In the genomic region with DNA sequence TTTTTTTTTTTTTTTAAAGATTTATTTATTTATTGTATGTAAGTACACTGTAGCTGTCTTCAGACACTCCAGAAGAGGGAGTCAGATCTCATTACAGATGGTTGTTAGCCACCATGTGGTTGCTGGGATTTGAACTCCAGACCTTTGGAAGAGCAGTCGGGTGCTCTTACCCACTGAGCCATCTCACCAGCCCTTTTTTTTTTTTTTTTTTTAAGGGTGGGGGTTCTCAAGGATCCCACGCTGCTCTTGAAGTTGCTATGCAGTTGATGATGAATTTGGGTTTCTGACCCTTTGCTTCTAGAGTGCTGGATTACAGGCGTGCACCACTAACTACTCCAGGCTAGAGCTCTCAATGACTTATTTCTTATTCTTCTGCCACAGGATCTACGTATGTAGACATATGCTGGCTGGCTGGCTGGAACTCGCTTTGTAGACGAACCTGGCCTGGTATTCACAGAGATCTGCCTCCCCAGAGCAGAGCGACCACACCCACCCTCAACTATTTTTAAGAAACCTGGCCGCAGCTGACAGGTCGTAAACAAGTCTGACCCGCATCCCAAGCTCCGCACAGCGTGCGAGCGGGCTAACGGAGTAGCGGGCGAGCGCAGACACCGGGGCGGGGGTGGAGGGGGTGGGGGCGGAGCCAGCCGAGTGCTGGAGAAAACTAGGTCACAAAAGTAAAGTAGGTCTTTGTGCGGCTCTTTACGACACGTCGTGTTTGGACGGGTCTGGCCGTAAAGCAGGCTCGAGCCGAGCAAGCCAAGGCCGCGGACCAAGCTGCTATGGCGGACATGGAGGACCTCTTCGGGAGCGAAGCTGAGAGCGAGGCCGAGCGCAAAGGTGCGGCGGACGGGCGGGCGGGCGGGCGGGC, we compare ENCODE assay signal across 8 mouse cellular contexts. TPM values are rescaled to one million over a fixed set of nuclear protein-coding genes. Genes with fewer than 3 reads are reported as not detected.
A peak's percentile ranks its signal among the peaks of the same experiment; 100 is the strongest.
DNase-seq lines count a peak whose midpoint lies in the region; ATAC-seq lines count a peak whose summit lies in the region.

Gene Leo1 (plus strand): TSS at position 729 of the 871 bp plus-strand sequence.

- H3K27me3 ChIP-seq in embryonic facial prominence, embryonic 14.5 days (replicated peaks; ENCODE audit: control insufficient read depth, insufficient read depth, low read length) = no peaks in the 10 kb centered on the region
- H3K27me3 ChIP-seq in kidney, embryonic 14.5 days (ENCODE audit: control insufficient read depth, insufficient read depth, low read length) = no peaks in the 10 kb centered on the region
- no peaks in the 10 kb centered on the region for H3K27me3 ChIP-seq in limb, embryonic 15.5 days

- no peaks in the 10 kb centered on the region for H3K9me3 ChIP-seq in embryonic facial prominence, embryonic 14.5 days (ENCODE audit: control insufficient read depth, low read length)
- H3K9me3 ChIP-seq in kidney, embryonic 14.5 days (ENCODE audit: control insufficient read depth, low read length) = no peaks in the 10 kb centered on the region
- H3K9me3 ChIP-seq in limb, embryonic 15.5 days = no peaks in the 10 kb centered on the region

- peak within 1 kb of the TSS; percentile 64 for H3K4me2 ChIP-seq in embryonic facial prominence, embryonic 14.5 days (ENCODE audit: low read depth, low read length)
- H3K4me2 ChIP-seq in kidney, embryonic 14.5 days (replicated peaks; ENCODE audit: low read depth, low read length) = peak within 1 kb of the TSS; percentile 60
- peak within 1 kb of the TSS; percentile 70 for H3K4me2 ChIP-seq in limb, embryonic 15.5 days

- peak within 1 kb of the TSS; percentile 94 for H3K9ac ChIP-seq in embryonic facial prominence, embryonic 14.5 days (ENCODE audit: low read depth, low read length)
- peak within 1 kb of the TSS; percentile 85 for H3K9ac ChIP-seq in kidney, embryonic 14.5 days (ENCODE audit: low read depth, low read length)
- peak within 1 kb of the TSS; percentile 57 for H3K9ac ChIP-seq in limb, embryonic 15.5 days

- H3K4me3 ChIP-seq in embryonic facial prominence, embryonic 14.5 days (ENCODE audit: low read depth, low read length) = peak within 1 kb of the TSS; percentile 70
- H3K4me3 ChIP-seq in kidney, embryonic 14.5 days (ENCODE audit: low read length) = peak within 1 kb of the TSS; percentile 85
- peak within 1 kb of the TSS; percentile 77 for H3K4me3 ChIP-seq in limb, embryonic 15.5 days

- H3K27ac ChIP-seq in embryonic facial prominence, embryonic 14.5 days (replicated peaks; ENCODE audit: low read depth, low read length) = peak within 1 kb of the TSS; percentile 93
- H3K27ac ChIP-seq in kidney, embryonic 14.5 days (ENCODE audit: low read depth, low read length) = peak within 1 kb of the TSS; percentile 53; the same call in 1 of the 2 replicates
- H3K27ac ChIP-seq in limb, embryonic 15.5 days = peak within 1 kb of the TSS; percentile 88

- WGBS in embryonic facial prominence, embryonic 14.5 days = under 1% methylated on average over 28 of the region's 45 CpGs
- WGBS in kidney, embryonic 14.5 days = under 1% methylated on average over 45 of the region's 45 CpGs
- WGBS in limb, embryonic 15.5 days = 1% methylated on average over 44 of the region's 45 CpGs

- peaks cover 12% of the 10 kb centered on the region for H3K36me3 ChIP-seq in embryonic facial prominence, embryonic 14.5 days (ENCODE audit: control insufficient read depth, insufficient read depth, low read length)
- peaks cover 11% of the 10 kb centered on the region for H3K36me3 ChIP-seq in kidney, embryonic 14.5 days (ENCODE audit: control insufficient read depth, insufficient read depth, low read length)
- H3K36me3 ChIP-seq in limb, embryonic 15.5 days = peaks cover 13% of the 10 kb centered on the region

- H3K4me1 ChIP-seq in embryonic facial prominence, embryonic 14.5 days (ENCODE audit: control insufficient read depth, insufficient read depth, low read length) = peaks cover 7% of the 10 kb centered on the region
- peaks cover 13% of the 10 kb centered on the region for H3K4me1 ChIP-seq in kidney, embryonic 14.5 days (ENCODE audit: control insufficient read depth, insufficient read depth, low read length)
- H3K4me1 ChIP-seq in limb, embryonic 15.5 days = peaks cover 14% of the 10 kb centered on the region

- ATAC-seq in embryonic facial prominence, embryonic 14.5 days (ENCODE audit: low read depth) = peak; percentile 94
- ATAC-seq in kidney, embryonic 14.5 days (ENCODE audit: low FRiP score, low TSS enrichment) = peak; percentile 94
- ATAC-seq in limb, embryonic 15.5 days (ENCODE audit: insufficient number of reproducible peaks, low FRiP score, low TSS enrichment, low read depth) = peak; percentile 90

- peak; percentile 91 for DNase-seq in 3T3-L1 (ENCODE audit: low read depth, low spot score)
- peak; percentile 43 to 71 for DNase-seq in adrenal gland, postnatal 4 days (ENCODE audit: low spot score in 2 of 2)
- DNase-seq in embryonic facial prominence, embryonic 14.5 days (ENCODE audit: low spot score) = peak; percentile 97
- DNase-seq in heart, adult 9 months (ENCODE audit: low spot score in 2 of 2) = peak; percentile 91
- peak; percentile 68 to 69 for DNase-seq in monocyte, adult 2 months (ENCODE audit: low read depth in 1 of 2, low spot score in 2 of 2)
- DNase-seq in spleen, postnatal 36 days (ENCODE audit: low spot score in 2 of 2) = peak; percentile 86 to 87

RNA-seq across cellular contexts. Expression of gene Leo1, which starts in this region (rescaled TPM):
- 10 to 100 TPM; 36.0 to 37.0 TPM for total RNA-seq in adrenal gland, postnatal 4 days (2021)
- polyA plus RNA-seq in embryonic facial prominence, embryonic 14.5 days (2014; fragmentation: Nextera tagmentation; extraction: Ambion mirVana) = 34.9 and 35.7 TPM in 2 replicates
- polyA plus RNA-seq in kidney, embryonic 14.5 days (2014; fragmentation: Nextera tagmentation; extraction: Ambion mirVana) = 36.9 and 45.8 TPM in 2 replicates
- 37.5 and 42.3 TPM in 2 replicates for polyA plus RNA-seq in limb, embryonic 15.5 days (2015; fragmentation: Nextera tagmentation; extraction: Ambion mirVana)

Comparison
In these comparisons a context has a peak if more than half of its experiments do, and no peak if none do; other contexts are left out.
1. Peak in every context shown above with its lines: DNase-seq, ATAC-seq, H3K4me3 ChIP-seq and H3K27ac ChIP-seq.